Mouse (Mus musculus): Measurements from ENCODE around the gene Plxnd1. TPM values are rescaled to one million over a fixed set of nuclear protein-coding genes. Genes with fewer than 3 reads are reported as not detected.
A peak's percentile ranks its signal among the peaks of the same experiment; 100 is the strongest.

Plxnd1 gene
- polyA plus RNA-seq, 1 experiment from 2014 or later = 25.2 TPM

GRCm38 (mm10) chr6:115999227-115999626 is 4.4 kb upstream of the Plxnd1 start:
- 80% methylated on average over 2 of the region's 2 CpGs for WGBS
- no peak overlapping the region for H3K27ac ChIP-seq

GRCm38 (mm10) chr6:115998758-115999157 is 4.0 kb upstream of the Plxnd1 start:
- H3K27me3 ChIP-seq = peaks cover 18% of the 10 kb centered on the region
- no peaks in the 10 kb centered on the region for H3K36me3 ChIP-seq
- no peak overlapping the region for H3K4me3 ChIP-seq (replicated peaks)
- no peak overlapping the region for H3K4me2 ChIP-seq
- no peaks in the 10 kb centered on the region for H3K9me3 ChIP-seq
- H3K27ac ChIP-seq = 0 out of 2 replicates have a peak overlapping the region, but pooled peaks have one; percentile 50
- H3K9ac ChIP-seq (replicated peaks) = no peak overlapping the region
- no peak for ATAC-seq (ENCODE audit: insufficient number of reproducible peaks, insufficient read depth, low FRiP score, low TSS enrichment, low read depth)
- peaks cover 27% of the 10 kb centered on the region for H3K4me1 ChIP-seq (replicated peaks)
- WGBS = 85% methylated on average over 7 of the region's 7 CpGs

More at GRCm38 (mm10) chr6:115999227-115999626, 4.4 kb upstream of the Plxnd1 start:
- H3K4me1 ChIP-seq (replicated peaks) = peaks cover 27% of the 10 kb centered on the region
- no peak overlapping the region for H3K4me3 ChIP-seq (replicated peaks)
- H3K36me3 ChIP-seq = no peaks in the 10 kb centered on the region
- ATAC-seq (ENCODE audit: insufficient number of reproducible peaks, insufficient read depth, low FRiP score, low TSS enrichment, low read depth) = no peak
- H3K9me3 ChIP-seq = no peaks in the 10 kb centered on the region
- H3K27me3 ChIP-seq = peaks cover 14% of the 10 kb centered on the region
- H3K9ac ChIP-seq (replicated peaks) = no peak overlapping the region
- H3K4me2 ChIP-seq = no peak overlapping the region

- Histone ChIP-seq H3K4me3 (replicated peaks) (no peak overlapping the region), H3K27ac (peak overlapping the region; percentile 50; the same call in 1 of the 2 replicates), H3K27me3 (peaks cover 28% of the 10 kb centered on the region), H3K36me3 (no peaks in the 10 kb centered on the region), H3K9ac (replicated peaks) (no peak overlapping the region), H3K4me2 (no peak overlapping the region), H3K4me1 (replicated peaks) (peaks cover 32% of the 10 kb centered on the region), H3K9me3 (no peaks in the 10 kb centered on the region)
- 19% methylated on average over 3 of the region's 3 CpGs for WGBS
- ATAC-seq (ENCODE audit: insufficient number of reproducible peaks, insufficient read depth, low FRiP score, low TSS enrichment, low read depth) = no peak
These were observed 3.0 kb upstream of the Plxnd1 start for GRCm38 (mm10) chr6:115997726-115998311.

GRCm38 (mm10) chr6:115996171-115996851 is 1.5 kb upstream of the Plxnd1 start:
- H3K4me1 ChIP-seq (replicated peaks) = peaks cover 42% of the 10 kb centered on the region
- no peak overlapping the region for H3K4me3 ChIP-seq (replicated peaks)
- no peak overlapping the region for H3K27ac ChIP-seq

GRCm38 (mm10) chr6:115995531-115995941 is 731 bp upstream of the Plxnd1 start:
- Histone ChIP-seq H3K27me3 (peaks cover 51% of the 10 kb centered on the region), H3K4me2 (peak overlapping the region; percentile 81), H3K27ac (peak overlapping the region; percentile 62; the same call in 1 of the 2 replicates), H3K4me3 (replicated peaks) (peak overlapping the region; percentile 59), H3K4me1 (replicated peaks) (peaks cover 46% of the 10 kb centered on the region), H3K9ac (replicated peaks) (no peak overlapping the region; the same call in 1 of the 2 replicates), H3K36me3 (no peaks in the 10 kb centered on the region), H3K9me3 (no peaks in the 10 kb centered on the region)
- ATAC-seq (ENCODE audit: insufficient number of reproducible peaks, insufficient read depth, low FRiP score, low TSS enrichment, low read depth) = no peak
- 42% methylated on average over 4 of the region's 4 CpGs for WGBS

More at GRCm38 (mm10) chr6:115996171-115996851, 1.5 kb upstream of the Plxnd1 start:
- no peak for ATAC-seq (ENCODE audit: insufficient number of reproducible peaks, insufficient read depth, low FRiP score, low TSS enrichment, low read depth)
- Histone ChIP-seq H3K9me3 (no peaks in the 10 kb centered on the region), H3K9ac (replicated peaks) (no peak overlapping the region), H3K4me2 (peak overlapping the region; percentile 81; the same call in 1 of the 2 replicates), H3K36me3 (no peaks in the 10 kb centered on the region), H3K27me3 (peaks cover 43% of the 10 kb centered on the region)
- WGBS = 21% methylated on average over 6 of the region's 6 CpGs

- 1% methylated on average over 84 of the region's 93 CpGs for WGBS
- H3K27ac ChIP-seq = 0 out of 2 replicates have a peak overlapping the region, but pooled peaks have one; percentile 19
- H3K4me1 ChIP-seq (replicated peaks) = peaks cover 46% of the 10 kb centered on the region
These were observed 494 bp downstream of the Plxnd1 start for GRCm38 (mm10) chr6:115994146-115994876.

GRCm38 (mm10) chr6:115993463-115994145 is 1.2 kb downstream of the Plxnd1 start:
- peaks cover 46% of the 10 kb centered on the region for H3K4me1 ChIP-seq (replicated peaks)
- H3K27ac ChIP-seq = peak overlapping the region; percentile 19; the same call in 1 of the 2 replicates
- H3K36me3 ChIP-seq = no peaks in the 10 kb centered on the region
- peak overlapping the region; percentile 81 for H3K4me2 ChIP-seq
- no peaks in the 10 kb centered on the region for H3K9me3 ChIP-seq
- 3% methylated on average over 86 of the region's 86 CpGs for WGBS
- peak overlapping the region; percentile 59 for H3K4me3 ChIP-seq (replicated peaks)
- peak overlapping the region; percentile 58 for H3K9ac ChIP-seq (replicated peaks)
- ATAC-seq (ENCODE audit: insufficient number of reproducible peaks, insufficient read depth, low FRiP score, low TSS enrichment, low read depth) = no peak
- peaks cover 65% of the 10 kb centered on the region for H3K27me3 ChIP-seq

More at GRCm38 (mm10) chr6:115994146-115994876, 494 bp downstream of the Plxnd1 start:
- H3K36me3 ChIP-seq = no peaks in the 10 kb centered on the region
- peak overlapping the region; percentile 81 for H3K4me2 ChIP-seq
- peak overlapping the region; percentile 59 for H3K4me3 ChIP-seq (replicated peaks)
- ATAC-seq (ENCODE audit: insufficient number of reproducible peaks, insufficient read depth, low FRiP score, low TSS enrichment, low read depth) = no peak
- peak overlapping the region; percentile 58 for H3K9ac ChIP-seq (replicated peaks)
- H3K27me3 ChIP-seq = peaks cover 62% of the 10 kb centered on the region
- no peaks in the 10 kb centered on the region for H3K9me3 ChIP-seq

- H3K9ac ChIP-seq (replicated peaks) = 0 out of 2 replicates have a peak overlapping the region, but pooled peaks have one; percentile 58
- 41% methylated on average over 6 of the region's 6 CpGs for WGBS
- H3K4me1 ChIP-seq (replicated peaks) = peaks cover 42% of the 10 kb centered on the region
- no peaks in the 10 kb centered on the region for H3K36me3 ChIP-seq
- no peak overlapping the region for H3K27ac ChIP-seq
- H3K27me3 ChIP-seq = peaks cover 65% of the 10 kb centered on the region
- peak overlapping the region; percentile 81 for H3K4me2 ChIP-seq
- ATAC-seq (ENCODE audit: insufficient number of reproducible peaks, insufficient read depth, low FRiP score, low TSS enrichment, low read depth) = no peak
- H3K9me3 ChIP-seq = no peaks in the 10 kb centered on the region
- peak overlapping the region; percentile 59 for H3K4me3 ChIP-seq (replicated peaks)
These were observed 1.8 kb downstream of the Plxnd1 start for GRCm38 (mm10) chr6:115992981-115993380.

GRCm38 (mm10) chr6:115991881-115992620 is 2.8 kb downstream of the Plxnd1 start:
- no peak for ATAC-seq (ENCODE audit: insufficient number of reproducible peaks, insufficient read depth, low FRiP score, low TSS enrichment, low read depth)
- H3K27ac ChIP-seq = no peak overlapping the region
- H3K9ac ChIP-seq (replicated peaks) = peak overlapping the region; percentile 40; the same call in 1 of the 2 replicates
- no peaks in the 10 kb centered on the region for H3K36me3 ChIP-seq
- H3K4me2 ChIP-seq = peak overlapping the region; percentile 37
- peak overlapping the region; percentile 59 for H3K4me3 ChIP-seq (replicated peaks)
- H3K27me3 ChIP-seq = peaks cover 65% of the 10 kb centered on the region
- 30% methylated on average over 10 of the region's 10 CpGs for WGBS
- H3K4me1 ChIP-seq (replicated peaks) = peaks cover 43% of the 10 kb centered on the region
- no peaks in the 10 kb centered on the region for H3K9me3 ChIP-seq
